Mouse (Mus musculus): ENCODE data around the gene Ccdc146. TPM values are rescaled to one million over a fixed set of nuclear protein-coding genes. Genes with fewer than 3 reads are reported as not detected.
A peak's percentile ranks its signal among the peaks of the same experiment; 100 is the strongest.

The Ccdc146 gene
- polyA plus RNA-seq, 1 experiment, result not detected

DNA sequence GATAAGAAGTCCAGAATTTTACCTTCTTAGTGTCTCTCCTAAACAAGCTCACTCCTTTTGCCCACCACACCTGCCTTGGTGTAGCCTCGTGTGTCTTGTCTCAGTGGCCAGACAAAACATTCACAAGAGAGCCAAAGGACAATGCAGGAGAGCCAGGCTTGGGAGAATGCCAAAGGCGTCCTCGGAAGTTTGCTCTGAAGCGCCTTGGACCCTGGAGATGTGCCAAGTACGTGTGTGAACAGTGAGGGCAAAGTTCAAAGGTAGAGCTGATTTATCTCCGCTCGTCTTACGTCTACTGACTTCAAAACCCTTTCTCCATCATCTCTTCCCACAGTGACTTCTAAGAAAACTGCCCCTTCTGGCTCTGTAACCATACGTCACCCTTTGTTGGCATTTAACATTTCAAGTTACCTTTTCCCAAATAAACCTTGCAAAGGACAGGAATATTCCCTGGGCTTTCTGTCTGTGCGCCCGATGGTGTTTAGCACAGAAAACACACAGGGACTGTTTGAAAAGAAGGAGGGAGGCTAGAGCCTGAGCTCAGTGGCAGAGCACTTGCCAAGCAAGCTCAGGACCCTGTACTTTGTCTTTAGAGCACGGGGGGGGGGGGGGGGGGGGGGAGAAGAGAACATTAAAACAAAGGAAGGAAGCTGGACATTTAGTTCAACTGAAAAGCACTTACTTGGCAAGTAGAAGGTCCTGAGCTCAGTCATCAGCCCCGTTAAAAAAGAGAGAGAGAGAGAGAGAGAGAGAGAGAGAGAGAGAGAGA is 32.7 kb downstream of the Ccdc146 start:
- peak; percentile 87 for DNase-seq (ENCODE audit: low read depth, low spot score)
- 18% methylated on average over 13 of the region's 13 CpGs for WGBS

DNA sequence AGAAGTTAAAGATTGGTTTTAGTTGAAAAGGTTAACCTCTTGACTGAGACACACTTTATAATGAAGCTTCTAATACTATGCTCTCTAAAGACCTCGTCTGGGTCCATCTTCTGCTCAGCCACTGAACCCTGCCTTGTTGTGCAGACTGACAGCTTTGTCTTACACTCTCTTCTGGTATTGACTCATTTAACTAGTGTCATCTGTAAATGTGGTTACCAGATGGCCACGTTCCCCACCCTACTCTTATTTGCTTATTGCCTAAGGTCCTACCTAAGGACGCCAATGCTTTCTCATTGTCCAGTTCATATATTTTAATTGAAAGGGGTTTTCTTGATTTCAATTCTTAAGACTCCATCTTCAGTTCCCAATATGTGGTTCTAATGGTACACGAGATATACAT is 35.6 kb downstream of the Ccdc146 start:
- WGBS, result 72% methylated on average over 4 of the region's 4 CpGs
- no peak for DNase-seq (ENCODE audit: low read depth, low spot score)

GRCm38 (mm10) chr5:21387340-21387739 is 37.1 kb downstream of the Ccdc146 start:
- no peak for DNase-seq (ENCODE audit: low read depth, low spot score)

- no peak for DNase-seq (ENCODE audit: low read depth, low spot score)
- 72% methylated on average over 4 of the region's 4 CpGs for WGBS
Measured at GRCm38 (mm10) chr5:21386432-21386831, 38.0 kb downstream of the Ccdc146 start.

- 88% methylated on average over 9 of the region's 9 CpGs for WGBS
- no peak for DNase-seq (ENCODE audit: low read depth, low spot score)
Measured at GRCm38 (mm10) chr5:21384976-21385375, 39.5 kb downstream of the Ccdc146 start.

DNA sequence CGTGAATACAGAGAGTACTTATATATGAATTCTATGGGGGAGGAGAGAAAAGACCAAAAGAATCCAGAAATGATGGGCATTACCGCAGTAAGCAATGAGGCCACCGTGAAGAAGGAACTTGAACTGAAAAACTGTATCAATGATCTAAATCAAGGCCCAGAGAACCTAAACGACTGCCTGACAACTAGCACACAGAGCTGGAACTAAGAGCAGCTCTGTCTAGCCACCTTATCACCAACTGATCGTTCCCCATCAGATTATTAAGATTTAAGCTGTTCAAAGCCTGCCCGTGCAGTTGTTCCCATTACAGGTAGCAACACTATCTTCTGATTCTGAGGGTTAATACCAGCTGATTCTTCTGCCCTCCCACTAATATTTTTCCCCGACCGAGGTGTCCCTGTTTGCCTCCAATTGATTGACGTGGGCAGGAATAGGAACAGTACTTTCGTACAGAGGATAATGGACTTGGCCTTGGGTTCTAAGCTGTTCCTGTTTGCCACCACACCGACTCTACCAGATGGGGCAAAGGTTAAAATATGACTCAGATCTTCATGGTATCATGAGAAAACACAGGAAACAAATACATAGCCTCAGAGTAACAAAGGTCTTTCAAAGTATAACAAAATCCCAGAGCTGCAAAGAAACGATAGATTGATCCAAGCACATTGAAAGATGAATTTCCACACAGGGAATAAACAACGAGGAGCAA is 40.1 kb downstream of the Ccdc146 start:
- WGBS, result 57% methylated on average over 13 of the region's 13 CpGs
- no peak for DNase-seq (ENCODE audit: low read depth, low spot score)

GRCm38 (mm10) chr5:21383392-21384251 is 40.9 kb downstream of the Ccdc146 start:
- no peak for DNase-seq (ENCODE audit: low read depth, low spot score)
- WGBS, result 51% methylated on average over 14 of the region's 14 CpGs

- 58% methylated on average over 6 of the region's 6 CpGs for WGBS
- no peak for DNase-seq (ENCODE audit: low read depth, low spot score)
Measured at GRCm38 (mm10) chr5:21382678-21383077, 41.8 kb downstream of the Ccdc146 start.

- whole genome bisulfite sequencing, result 25% methylated on average over 6 of the region's 6 CpGs
Measured at GRCm38 (mm10) chr5:21381986-21382385, 42.5 kb downstream of the Ccdc146 start.

GRCm38 (mm10) chr5:21378397-21378796 is 46.1 kb downstream of the Ccdc146 start:
- 34% methylated on average over 2 of the region's 2 CpGs for WGBS
- DNase-seq (ENCODE audit: low read depth, low spot score), result no peak

More at GRCm38 (mm10) chr5:21381986-21382385, 42.5 kb downstream of the Ccdc146 start:
- no peak for DNase-seq (ENCODE audit: low read depth, low spot score)

DNA sequence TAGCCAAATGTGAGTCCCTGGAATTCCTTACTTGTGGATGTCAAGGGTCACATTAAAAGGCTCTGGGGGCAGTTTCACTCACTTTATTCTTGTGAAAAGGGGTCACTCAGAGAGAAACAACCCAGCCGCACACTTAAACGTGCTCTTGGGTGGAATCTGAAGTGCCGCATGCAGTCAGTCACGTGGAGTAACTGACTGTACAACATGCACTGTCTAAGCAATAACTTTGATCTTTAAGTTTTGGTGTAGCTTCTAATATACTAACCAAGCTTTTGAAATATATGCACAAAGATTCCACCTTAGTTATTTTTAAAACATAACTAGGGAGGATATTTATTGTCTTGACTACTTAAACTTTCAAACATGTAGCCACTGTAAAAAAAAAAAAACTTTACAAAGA is 47.5 kb downstream of the Ccdc146 start:
- 83% methylated on average over 4 of the region's 4 CpGs for WGBS

DNA sequence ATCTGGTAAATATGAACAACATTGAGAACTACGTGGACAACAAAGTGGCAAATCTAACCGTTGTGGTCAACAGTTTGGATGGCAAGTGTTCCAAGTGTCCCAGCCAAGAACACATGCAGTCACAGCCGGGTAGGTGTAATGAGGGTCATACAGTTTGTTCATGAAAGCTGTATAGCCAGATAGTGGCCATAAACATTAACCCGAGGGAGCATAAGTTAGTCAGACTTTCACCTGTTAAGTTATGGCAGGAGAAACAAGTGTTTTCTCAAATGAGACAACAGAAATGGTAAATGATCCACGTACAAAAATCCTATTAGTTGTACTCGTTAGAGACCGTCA is 51.3 kb downstream of the Ccdc146 start:
- 15% methylated on average over 7 of the region's 7 CpGs for WGBS

More for the DNA sequence above, 47.5 kb downstream of the Ccdc146 start:
- no peak for DNase-seq (ENCODE audit: low read depth, low spot score)

DNA sequence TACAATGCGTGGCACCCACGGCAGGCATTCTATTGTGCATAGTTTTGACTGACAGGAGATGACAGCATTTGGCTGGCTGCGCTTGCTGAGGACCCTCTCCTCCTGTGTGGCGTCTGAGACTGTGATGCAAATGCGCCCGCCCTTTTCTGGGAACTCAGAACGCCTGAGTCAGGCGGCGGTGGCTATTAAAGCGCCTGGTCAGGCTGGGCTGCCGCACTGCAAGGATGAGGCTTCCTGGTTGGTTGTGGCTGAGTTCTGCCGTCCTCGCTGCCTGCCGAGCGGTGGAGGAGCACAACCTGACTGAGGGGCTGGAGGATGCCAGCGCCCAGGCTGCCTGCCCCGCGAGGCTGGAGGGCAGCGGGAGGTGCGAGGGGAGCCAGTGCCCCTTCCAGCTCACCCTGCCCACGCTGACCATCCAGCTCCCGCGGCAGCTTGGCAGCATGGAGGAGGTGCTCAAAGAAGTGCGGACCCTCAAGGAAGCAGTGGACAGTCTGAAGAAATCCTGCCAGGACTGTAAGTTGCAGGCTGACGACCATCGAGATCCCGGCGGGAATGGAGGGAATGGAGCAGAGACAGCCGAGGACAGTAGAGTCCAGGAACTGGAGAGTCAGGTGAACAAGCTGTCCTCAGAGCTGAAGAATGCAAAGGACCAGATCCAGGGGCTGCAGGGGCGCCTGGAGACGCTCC is 51.8 kb downstream of the Ccdc146 start, which contains the start of gene Fgl2:
Fgl2 (plus strand) TSS at position 150 of the 687 bp plus-strand sequence.
- no peak for DNase-seq (ENCODE audit: low read depth, low spot score)
- WGBS, result 3% methylated on average over 31 of the region's 31 CpGs

More for the DNA sequence above, 51.3 kb downstream of the Ccdc146 start:
- DNase-seq (ENCODE audit: low read depth, low spot score), result no peak

DNA sequence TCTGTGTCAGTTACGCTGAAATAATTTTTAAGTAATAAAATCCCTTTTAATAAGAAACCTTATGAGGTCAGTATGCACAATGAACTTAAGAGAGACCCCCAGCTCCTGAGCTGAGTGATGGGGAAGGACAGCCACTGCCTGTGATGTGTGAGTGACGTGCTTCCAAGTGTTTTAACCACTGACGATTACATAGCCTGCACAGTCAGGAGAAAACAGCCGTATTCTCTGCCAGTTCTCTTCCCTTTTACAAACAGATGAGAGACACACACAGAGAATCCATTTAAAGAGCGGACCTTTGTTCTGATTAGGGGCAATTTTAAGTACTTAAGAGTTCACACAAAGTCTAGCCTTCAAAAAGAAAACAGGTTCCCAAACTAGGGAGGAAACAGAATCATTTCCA is 52.6 kb downstream of the Ccdc146 start:
- 40% methylated on average over 5 of the region's 5 CpGs for WGBS
- DNase-seq (ENCODE audit: low read depth, low spot score), result no peak

DNA sequence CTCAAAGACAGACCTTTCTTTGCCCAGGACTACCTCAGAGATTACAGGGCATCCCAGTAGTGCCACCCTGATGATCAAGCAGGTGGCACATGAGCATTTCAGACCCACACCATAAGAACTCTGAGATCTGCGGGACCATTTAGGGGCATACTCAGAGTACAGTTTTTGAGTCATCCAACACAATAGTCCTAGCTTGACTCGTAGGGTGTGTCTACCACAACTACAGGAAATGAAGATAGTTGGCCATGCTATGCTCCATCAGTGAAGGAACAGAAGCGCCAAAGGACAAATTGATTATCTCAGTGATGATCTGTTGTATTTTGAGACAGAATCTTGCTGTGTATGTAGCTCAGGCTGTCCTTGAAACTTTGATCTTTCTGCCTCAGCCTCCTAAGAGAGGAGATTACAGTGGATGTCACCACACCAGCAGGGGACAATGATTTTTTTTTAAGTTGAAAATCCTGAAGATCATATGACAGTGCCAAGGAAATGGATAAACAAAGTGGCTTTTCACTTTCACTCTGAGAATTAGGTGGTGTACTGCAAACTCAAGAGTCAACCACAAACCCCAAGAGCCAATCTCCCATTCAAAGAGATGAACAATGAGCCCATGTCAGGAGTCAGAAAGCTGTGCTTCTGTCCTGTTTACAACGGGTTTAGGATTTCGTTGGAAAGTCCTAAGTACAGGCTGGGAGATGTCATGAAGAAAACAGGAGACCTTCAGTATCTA is 54.1 kb downstream of the Ccdc146 start:
- WGBS, result 84% methylated on average over 5 of the region's 5 CpGs
- no peak for DNase-seq (ENCODE audit: low read depth, low spot score)

- DNase-seq (ENCODE audit: low read depth, low spot score), result no peak
- WGBS, result 69% methylated on average over 2 of the region's 2 CpGs
Measured at GRCm38 (mm10) chr5:21367514-21367913, 57.0 kb downstream of the Ccdc146 start.

DNA sequence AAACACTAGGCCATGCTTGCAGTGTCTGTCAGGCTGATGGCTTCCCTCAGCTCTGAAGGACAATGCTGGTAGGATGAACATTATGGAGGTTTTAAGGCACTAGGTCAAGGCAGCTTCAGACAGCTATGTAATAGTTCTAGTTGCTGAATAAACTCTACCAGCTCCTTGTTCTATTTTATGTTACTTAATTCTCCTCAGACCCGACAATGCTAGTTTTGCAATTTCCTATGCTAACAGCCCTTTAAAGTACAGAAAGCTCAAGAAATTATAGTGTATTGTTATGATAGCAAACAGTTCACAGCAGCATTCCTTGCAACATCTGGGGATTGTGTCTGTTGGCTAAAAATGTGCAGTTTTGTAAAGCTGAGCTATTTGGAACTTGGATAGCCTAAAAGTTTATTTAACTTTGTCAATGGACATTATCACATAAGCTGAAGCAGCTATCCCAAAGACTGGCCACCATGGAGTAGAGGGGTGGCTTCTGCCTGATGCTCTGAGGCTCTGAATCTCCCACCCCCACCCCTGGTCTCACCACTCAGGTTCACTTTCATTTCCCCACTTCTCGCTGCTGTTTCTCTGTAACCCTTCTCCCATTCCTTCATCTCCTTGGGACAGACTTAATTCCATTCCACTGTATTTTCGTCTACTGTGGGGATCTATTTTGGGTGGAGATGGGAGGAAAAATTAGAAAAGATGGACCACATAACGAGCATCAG is 58.0 kb downstream of the Ccdc146 start:
- DNase-seq (ENCODE audit: low read depth, low spot score), result no peak
- 55% methylated on average over 4 of the region's 4 CpGs for WGBS

- peak; percentile 32 for DNase-seq (ENCODE audit: low read depth, low spot score)
Measured at GRCm38 (mm10) chr5:21363343-21363742, 61.1 kb downstream of the Ccdc146 start.

More at GRCm38 (mm10) chr5:21363343-21363742, 61.1 kb downstream of the Ccdc146 start:
- WGBS, result 23% methylated on average over 3 of the region's 3 CpGs
